Mouse (Mus musculus): ENCODE results near the gene Siglecg. TPM values are rescaled to one million over a fixed set of nuclear protein-coding genes. Genes with fewer than 3 reads are reported as not detected.

Gene Siglecg
- polyA plus RNA-seq, 1 experiment from 2014 or later: 0.05 TPM

Small RNA genes lying within 50 kb of the gene (microRNA-seq; reads per million reads assigned to microRNA genes)
- gene Mir7051: 1.3 reads per million

Other genes starting within 250 kb of the Siglecg start
- gene Zfp715, start 94.9 kb upstream of the Siglecg start, polyA plus RNA-seq (2015; fragmentation: Nextera tagmentation; extraction: Ambion mirVana): 20.1 and 22.7 TPM in 2 replicates
- 0.17 and 0.34 TPM in 2 replicates for gene Siglecf, start 56.9 kb upstream of the Siglecg start, polyA plus RNA-seq (2015; fragmentation: Nextera tagmentation; extraction: Ambion mirVana)
- gene Lim2, start 19.5 kb downstream of the Siglecg start, polyA plus RNA-seq (2015; fragmentation: Nextera tagmentation; extraction: Ambion mirVana): not detected in 2 replicates
- 0.25 TPM in 1 of 2 replicates, not detected in the other for gene Nkg7, start 28.9 kb downstream of the Siglecg start, polyA plus RNA-seq (2015; fragmentation: Nextera tagmentation; extraction: Ambion mirVana)
- gene Cldnd2, start 32.6 kb downstream of the Siglecg start, polyA plus RNA-seq (2015; fragmentation: Nextera tagmentation; extraction: Ambion mirVana): not detected in 2 replicates
- 117 and 130 TPM in 2 replicates for gene Etfb, start 35.9 kb downstream of the Siglecg start, polyA plus RNA-seq (2015; fragmentation: Nextera tagmentation; extraction: Ambion mirVana)
- gene Gm45233, start 35.9 kb downstream of the Siglecg start, polyA plus RNA-seq (2015; fragmentation: Nextera tagmentation; extraction: Ambion mirVana): not detected in 2 replicates
- 15.6 and 16.0 TPM in 2 replicates for gene Vsig10l, start 54.9 kb downstream of the Siglecg start, polyA plus RNA-seq (2015; fragmentation: Nextera tagmentation; extraction: Ambion mirVana)
- gene Iglon5, start 81.9 kb downstream of the Siglecg start, polyA plus RNA-seq (2015; fragmentation: Nextera tagmentation; extraction: Ambion mirVana): 9.7 and 10.0 TPM in 2 replicates
- gene 4931406B18Rik, start 97.7 kb downstream of the Siglecg start, polyA plus RNA-seq (2015; fragmentation: Nextera tagmentation; extraction: Ambion mirVana): 0.06 TPM in 1 of 2 replicates, not detected in the other
- 0.41 and 0.95 TPM in 2 replicates for gene Cd33, start 136.2 kb downstream of the Siglecg start, polyA plus RNA-seq (2015; fragmentation: Nextera tagmentation; extraction: Ambion mirVana)
- gene Zfp658, start 154.1 kb downstream of the Siglecg start, polyA plus RNA-seq (2015; fragmentation: Nextera tagmentation; extraction: Ambion mirVana): 9.5 and 10.4 TPM in 2 replicates
- 14.6 and 15.3 TPM in 2 replicates for gene Zfp719, start 171.4 kb downstream of the Siglecg start, polyA plus RNA-seq (2015; fragmentation: Nextera tagmentation; extraction: Ambion mirVana)
- 0.33 and 0.43 TPM in 2 replicates for gene Zfp819, start 199.0 kb downstream of the Siglecg start, polyA plus RNA-seq (2015; fragmentation: Nextera tagmentation; extraction: Ambion mirVana)
- not detected in 2 replicates for gene Ceacam18, start 226.5 kb downstream of the Siglecg start, polyA plus RNA-seq (2015; fragmentation: Nextera tagmentation; extraction: Ambion mirVana)

Measured in midbrain, embryonic 15.5 days (tissue).